Mouse (Mus musculus) hindlimb bud, embryonic 11.5 days (tissue): ENCODE data around the gene Nemp1.
"Not testable (repeated sequence)": the region's sequence is repeated elsewhere in the genome, so short reads cannot be mapped to it uniquely, and the experiment has no call there.

ENCODE experiments used
- DNase-seq: peaks from one replicate; pipeline ENCODE4 v3.0.0-alpha.2; 2012; ENCODE audit warnings: low read depth, low spot score; ENCODE audit errors: extremely low spot score

Gene Nemp1

GRCm38 (mm10) chr10:127643553-127644238 lies 23.0 kb upstream of the Nemp1 start:
- DNase-seq: no peak

GRCm38 (mm10) chr10:127645791-127646190 lies 20.9 kb upstream of the Nemp1 start:
- DNase-seq: no peak

DNA sequence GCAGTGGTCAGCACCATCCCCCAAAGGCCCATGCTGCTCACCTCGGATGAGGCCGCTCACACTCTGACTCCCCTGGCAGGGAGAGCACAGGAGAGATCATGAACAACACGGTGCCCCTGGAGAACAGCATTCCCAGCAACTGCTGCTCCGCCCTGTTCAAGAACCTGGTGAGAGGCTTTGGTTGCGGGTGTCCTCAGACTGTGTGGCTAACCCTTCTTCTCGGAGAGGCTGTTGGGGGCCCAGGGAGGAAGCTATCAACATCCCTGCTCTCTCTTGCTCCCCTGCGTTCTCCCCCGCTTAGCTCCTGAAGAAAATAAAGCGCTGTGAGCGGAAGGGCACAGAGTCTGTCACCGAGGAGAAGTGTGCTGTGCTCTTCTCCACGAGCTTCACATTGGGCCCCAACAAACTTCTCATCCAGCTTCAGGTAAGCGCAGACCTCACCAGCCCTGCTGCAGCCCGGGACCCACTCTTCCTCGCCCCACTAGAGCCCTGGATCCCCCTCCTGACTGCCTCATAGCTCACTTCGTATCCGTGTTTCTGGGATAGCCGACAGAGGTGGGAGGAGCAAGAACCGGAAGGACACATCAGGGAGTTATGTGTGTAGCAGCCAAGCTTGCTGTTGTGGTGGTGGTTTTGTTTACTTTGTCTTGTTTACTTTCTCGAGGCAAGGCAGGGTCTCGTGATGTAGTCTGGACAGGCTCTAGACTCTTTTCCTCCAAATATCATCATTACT lies 13.6 kb upstream of the Nemp1 start:
- DNase-seq: no peak

DNA sequence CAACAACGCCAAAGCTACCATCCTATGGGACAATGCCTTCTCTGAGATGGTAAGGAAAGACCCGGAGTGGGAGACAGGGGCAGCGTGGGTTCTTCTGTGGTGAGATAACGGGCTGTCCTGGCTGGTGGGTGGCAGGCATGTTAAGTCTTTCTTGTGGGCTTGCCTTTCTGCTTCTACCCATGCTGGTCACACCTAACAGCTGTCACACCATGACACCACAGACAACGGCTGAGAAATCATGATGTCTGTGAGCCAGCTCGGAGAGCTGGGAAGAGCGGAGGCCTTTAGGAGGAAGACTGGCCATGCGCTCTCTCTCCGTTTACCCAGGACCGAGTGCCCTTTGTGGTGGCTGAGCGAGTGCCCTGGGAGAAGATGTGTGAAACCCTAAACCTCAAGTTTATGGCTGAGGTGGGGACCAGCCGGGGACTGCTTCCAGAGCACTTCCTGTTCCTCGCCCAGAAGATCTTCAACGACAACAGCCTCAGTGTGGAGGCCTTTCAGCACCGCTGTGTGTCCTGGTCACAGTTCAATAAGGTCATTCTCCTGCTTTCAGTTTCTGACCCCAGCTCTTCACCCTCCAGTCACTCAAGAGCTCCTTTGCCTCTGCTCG lies 11.6 kb upstream of the Nemp1 start:
- DNase-seq: no peak

DNA sequence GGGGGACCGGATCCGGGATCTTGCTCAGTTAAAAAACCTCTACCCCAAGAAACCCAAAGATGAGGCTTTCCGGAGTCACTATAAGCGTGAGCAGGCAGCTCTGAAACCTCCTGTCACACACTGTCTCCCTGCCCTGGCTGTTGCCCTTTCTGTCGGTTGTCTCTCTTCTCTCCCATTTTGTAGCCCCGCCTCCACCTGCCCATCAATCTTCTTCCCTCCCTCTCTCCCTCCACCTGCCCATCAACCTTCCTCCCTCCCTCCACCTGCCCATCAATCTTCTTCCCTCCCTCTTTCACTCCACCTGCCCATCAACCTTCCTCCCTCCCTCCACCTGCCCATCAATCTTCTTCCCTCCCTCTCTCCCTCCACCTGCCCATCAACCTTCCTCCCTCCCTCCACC lies 9.1 kb upstream of the Nemp1 start:
- not testable (repeated sequence) for DNase-seq

DNA sequence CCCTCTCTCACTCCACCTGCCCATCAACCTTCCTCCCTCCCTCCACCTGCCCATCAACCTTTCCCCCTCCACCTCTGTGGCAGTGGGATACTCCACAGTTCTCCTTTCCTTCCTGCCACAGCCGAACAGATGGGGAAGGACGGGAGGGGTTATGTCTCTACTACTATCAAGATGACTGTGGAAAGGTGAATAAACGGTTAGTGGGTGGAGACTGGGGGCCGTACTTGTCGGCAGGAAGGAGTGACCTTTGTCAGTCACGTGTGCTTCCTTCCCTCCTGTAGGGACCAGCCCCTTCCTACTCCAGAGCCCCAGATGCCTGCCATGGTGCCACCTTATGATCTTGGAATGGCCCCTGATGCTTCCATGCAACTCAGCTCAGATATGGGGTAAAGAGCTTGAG lies 8.6 kb upstream of the Nemp1 start:
- DNase-seq: no peak

DNA sequence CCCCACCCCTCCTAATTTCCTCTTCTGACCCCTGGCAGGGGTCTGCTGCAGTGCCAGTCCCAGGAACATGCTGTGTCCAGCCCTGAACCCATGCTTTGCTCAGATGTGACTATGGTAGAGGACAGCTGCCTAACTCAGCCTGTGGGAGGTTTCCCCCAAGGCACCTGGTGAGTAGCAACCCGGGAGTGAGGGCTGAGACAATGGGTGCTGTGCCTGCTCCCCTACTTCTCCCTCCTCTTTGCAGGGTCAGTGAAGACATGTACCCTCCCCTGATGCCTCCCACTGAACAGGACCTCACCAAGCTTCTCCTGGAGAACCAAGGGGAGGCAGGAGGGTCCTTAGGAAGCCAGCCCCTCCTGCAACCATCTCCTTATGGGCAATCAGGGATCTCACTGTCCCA lies 7.2 kb upstream of the Nemp1 start:
- DNase-seq: no peak

GRCm38 (mm10) chr10:127661291-127661914 lies 5.3 kb upstream of the Nemp1 start:
- DNase-seq: no peak

DNA sequence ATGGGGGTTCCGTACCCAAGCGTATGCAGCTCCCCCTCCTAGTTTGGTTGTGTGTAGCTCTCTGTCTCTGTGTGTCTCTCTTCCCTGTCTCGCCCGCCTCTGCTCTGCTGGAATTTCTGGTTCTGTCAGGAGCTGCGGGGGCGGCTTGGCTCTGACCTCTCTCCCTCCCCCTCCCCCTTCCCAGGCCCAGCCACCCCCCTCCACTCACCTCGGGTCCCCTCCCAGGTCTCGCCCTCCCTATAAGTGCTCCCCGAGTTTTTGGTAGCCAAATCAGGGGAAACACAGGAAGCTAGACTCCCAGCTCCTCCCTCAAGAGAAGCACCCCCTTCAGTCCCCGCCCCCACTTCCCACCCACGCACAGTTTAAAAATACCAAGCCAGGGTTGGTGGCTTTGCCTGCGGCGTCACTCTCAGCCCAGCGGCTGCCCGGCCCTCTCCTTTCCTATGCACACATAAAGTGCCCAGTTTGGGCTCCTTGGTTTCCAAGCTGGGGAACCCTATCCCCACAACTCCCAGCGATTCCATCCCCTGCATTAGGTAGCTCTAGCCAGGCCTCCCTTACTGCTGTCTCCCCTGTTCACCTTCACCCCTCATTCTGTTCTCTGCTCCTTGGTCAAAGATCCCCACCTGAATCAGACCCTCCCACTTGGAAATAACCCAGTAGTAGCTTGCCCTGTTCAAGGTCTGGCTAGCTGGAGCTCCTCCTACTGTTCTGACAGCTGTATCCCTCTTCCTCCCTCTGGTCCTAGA lies 4.6 kb upstream of the Nemp1 start:
- no peak for DNase-seq

GRCm38 (mm10) chr10:127662666-127663253 lies 3.9 kb upstream of the Nemp1 start:
- no peak for DNase-seq

DNA sequence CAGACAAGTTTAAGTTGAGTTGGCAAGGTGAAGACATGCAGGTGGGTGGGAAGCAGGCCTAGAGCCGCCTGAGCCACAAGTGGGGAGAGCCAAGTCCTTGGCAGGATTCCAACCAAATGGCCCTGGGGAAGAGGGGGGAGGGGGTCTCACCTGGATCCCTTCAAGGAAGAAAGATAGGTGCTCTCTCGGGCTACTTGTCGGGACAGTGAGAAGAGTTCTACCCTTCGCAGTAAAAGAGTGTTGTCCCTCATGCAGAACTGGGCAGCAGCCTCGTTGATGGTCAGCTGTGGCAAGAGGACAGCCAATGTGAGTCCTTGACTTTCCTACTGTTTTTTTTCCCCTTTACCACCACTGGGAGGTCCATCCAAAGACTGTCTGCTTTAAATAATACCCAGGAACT lies 3.1 kb upstream of the Nemp1 start:
- no peak for DNase-seq

DNA sequence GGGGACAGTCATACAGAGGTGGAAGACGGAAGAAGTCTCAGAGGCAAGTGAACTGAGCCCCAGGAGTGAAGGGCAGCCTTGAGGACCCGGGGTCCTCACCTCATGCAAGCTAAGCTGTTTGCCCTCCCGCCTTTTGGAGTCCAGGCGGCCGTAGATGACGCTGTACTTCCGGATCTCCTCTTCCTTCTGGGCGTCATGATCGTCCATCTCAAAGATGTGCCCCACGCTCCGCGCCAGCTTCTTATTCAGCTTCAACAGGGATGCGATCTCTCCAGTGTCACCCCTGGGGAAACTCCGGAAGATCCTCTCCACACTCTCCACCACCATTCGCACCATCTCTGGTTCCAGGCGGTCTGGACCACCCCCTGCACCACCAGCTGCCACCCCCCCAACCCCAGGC lies 2.5 kb upstream of the Nemp1 start:
- no peak for DNase-seq

DNA sequence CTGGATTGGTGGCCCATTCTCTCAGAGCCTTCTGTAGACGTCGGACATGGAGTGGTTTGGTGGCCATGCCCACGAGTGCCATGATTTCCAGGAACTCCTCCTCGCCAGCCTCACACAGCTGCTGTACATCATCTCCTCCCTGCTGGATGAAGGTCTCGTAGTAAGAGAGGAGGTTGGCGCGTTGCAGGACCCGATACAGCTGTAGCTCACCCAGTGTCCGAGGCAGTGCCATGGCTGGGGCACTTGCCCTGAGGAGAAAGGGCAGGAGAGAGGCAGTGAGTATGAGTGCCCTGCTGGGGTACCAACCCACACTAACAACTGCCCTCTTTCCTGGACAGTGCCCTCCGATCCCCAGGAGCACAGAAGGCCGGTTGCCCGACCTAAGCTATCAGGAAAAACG lies 1.8 kb upstream of the Nemp1 start:
- DNase-seq: no peak

DNA sequence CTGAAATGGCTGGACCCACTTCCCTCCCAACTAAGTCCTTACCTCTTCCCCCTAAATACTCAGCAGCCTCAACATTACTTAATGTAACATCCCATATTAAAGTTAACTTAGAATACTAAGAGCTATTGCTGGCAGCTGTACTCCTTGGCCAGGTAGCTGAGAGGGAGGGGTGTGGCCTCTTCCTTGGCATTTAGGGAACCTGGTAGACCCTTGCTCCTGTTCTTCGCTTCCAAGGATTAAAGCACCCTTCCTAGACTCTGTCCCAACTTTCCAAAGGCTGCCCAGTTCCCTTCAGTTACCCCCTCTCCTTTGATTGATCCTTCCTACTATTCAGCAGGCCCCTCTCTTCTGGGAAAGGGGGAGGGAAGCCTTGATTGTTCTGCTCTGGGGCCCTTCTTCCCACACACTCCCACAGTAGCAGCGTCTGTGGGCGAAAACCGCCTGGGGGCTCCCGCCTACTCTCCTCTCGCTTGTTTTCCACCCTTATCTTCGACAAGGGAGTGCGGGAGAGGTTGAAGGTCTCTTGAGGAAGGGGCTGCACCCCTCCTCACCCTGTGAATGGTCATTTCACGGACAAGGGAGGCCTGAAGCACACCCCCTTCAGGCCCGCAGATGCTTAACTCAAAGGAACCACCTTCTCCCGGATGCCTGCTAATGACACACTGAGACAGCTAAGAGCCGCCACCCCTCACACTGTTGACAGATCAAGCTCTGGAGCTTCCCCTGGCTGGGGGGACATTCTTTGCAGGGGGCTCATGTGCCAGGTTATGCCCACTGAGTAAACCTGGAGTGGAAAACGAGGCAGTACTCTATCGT lies 1.1 kb upstream of the Nemp1 start:
- DNase-seq: no peak

DNA sequence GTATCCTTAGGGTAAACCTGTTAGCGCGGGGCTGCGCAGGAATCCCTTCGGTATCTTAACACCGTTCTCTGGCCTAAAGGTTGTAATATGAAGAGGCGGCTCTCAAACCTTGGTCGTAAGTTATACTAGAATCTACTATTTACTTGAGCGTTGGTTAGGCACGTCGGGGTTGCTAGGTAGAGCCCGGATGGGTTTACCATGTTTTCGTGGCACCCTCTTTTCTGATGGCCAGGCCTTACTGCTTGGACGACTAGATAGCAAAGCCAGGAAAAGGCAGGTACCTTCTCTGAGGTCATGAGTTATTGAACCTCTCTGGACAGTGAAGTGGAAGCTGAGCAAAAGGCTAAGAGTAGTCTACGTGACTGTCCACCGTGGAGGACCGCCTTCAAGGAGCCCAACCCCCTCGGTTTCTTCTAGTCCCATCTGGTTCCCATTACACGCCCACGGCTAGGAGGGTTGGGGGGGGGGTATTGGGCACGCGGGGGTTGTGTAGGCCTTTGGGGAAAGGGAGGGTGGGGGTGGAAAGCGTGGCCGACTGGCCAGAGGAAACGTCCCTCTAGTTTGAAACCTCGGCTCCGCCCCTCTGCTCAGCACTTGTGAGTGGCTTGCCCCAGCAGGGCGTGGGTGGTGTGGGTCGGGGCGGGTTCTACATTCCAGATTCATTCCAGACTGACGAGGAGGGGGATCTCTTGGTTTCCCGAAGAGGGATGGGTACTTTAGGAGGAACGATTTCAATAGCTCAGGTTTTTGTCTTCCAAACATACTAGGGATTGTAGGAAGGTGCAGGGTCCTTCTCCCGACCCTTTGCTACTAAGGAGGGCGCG lies 780 bp downstream of the Nemp1 start:
- DNase-seq: no peak

GRCm38 (mm10) chr10:127668093-127669050 lies 1.7 kb downstream of the Nemp1 start, which contains the start of gene Nab2:
Gene Nab2, minus strand, starts transcription at chr10:127668568.
- no peak for DNase-seq

- DNase-seq: no peak
These were observed 2.5 kb downstream of the Nemp1 start for GRCm38 (mm10) chr10:127669170-127669569.

DNA sequence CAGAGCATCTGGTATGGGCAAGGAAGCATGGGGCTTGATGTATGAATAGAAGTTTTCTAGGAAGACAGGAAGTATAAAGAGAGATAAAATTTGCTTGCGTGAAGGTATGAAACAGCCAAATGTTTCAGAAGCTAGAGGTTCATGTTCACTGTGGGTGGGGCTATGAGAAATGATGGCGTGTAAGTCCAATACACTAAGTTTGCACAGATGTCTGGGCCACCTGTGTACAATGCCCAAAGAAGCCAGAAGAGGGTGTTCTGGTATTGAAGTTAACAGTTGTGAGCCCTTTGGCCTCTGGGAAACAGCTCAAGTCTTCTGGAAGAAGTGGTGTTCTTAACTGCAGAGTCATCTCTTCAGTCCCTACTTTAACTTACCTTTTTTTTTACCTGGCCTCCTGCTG lies 3.5 kb downstream of the Nemp1 start:
- no peak for DNase-seq
